Mouse (Mus musculus) bone marrow macrophage, adult 2 months (primary cell): ENCODE measurements around the gene Tubb4b.

ENCODE experiments used
- CTCF ChIP-seq: IDR thresholded peaks from 2 replicates; pipeline ENCODE4 v1.5.1; 2012; ENCODE audit warnings: low read depth, mild to moderate bottlenecking, low read length, moderate library complexity
- POLR2A ChIP-seq: IDR thresholded peaks from 2 replicates; pipeline ENCODE4 v1.6.1; 2012; ENCODE audit warnings: mild to moderate bottlenecking, low read depth, low read length, borderline replicate concordance

GRCm38 (mm10) chr2:25252331-25252730, 27.8 kb upstream of the Tubb4b start:
- TF ChIP-seq POLR2A, result no peak
- TF ChIP-seq CTCF, result no peak
